In the genomic region with DNA sequence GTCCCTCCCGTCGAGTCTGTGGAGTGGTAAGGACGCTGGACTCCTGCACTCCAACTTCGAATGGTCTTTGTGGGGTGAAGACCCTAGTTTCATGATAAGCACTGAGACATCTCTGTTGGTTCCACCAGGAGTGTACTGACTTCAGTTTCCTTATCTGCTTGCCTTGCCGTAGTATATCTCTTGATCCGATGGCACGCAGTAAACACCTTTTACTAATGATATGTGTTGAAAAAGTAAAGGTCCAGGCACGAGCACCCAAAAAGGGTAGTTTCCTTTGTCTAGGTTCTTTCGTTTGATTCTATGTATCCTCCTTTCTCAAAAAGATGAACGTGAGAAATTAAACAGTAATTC, we compare ENCODE assay signal across 8 mouse cellular contexts. TPM values are rescaled to one million over a fixed set of nuclear protein-coding genes. Genes with fewer than 3 reads are reported as not detected.
DNase-seq lines count a peak whose midpoint lies in the region; ATAC-seq and TF ChIP-seq lines count a peak whose summit lies in the region.

No protein-coding gene starts in this region.

- no peak for ATAC-seq in erythroblast, adult 5-6 weeks (replicated peaks; ENCODE audit: low FRiP score, poor library complexity, severe bottlenecking)
- peak; percentile 14; the same call in 1 of the 2 replicates for ATAC-seq in liver, embryonic 14.5 days (ENCODE audit: insufficient read depth)

- peaks cover 65% of the 10 kb centered on the region for H3K27me3 ChIP-seq in erythroblast, embryonic 14.5 days (ENCODE audit: control insufficient read depth)
- H3K27me3 ChIP-seq in testis, adult 2 months (ENCODE audit: control insufficient read depth, insufficient read depth, low read length) = no peaks in the 10 kb centered on the region
- H3K27me3 ChIP-seq in liver, embryonic 14.5 days (ENCODE audit: control insufficient read depth, insufficient read depth, low read length) = peaks cover 35% of the 10 kb centered on the region

- TF ChIP-seq CTCF in testis, adult 2 months (IDR thresholded peaks at IDR 0.05; ENCODE audit: control insufficient read depth, insufficient read depth, insufficient replicate concordance, low read depth, low read length) = no peak
- TF ChIP-seq CTCF in liver, embryonic 14.5 days (IDR thresholded peaks at IDR 0.05; ENCODE audit: low read depth) = no peak

- H3K27ac ChIP-seq in testis, adult 2 months (ENCODE audit: control insufficient read depth, insufficient read depth, low read depth, low read length) = no peak overlapping the region; the same call in 1 of the 2 replicates
- no peak overlapping the region; the same call in 1 of the 2 replicates for H3K27ac ChIP-seq in liver, embryonic 14.5 days

- TF ChIP-seq EP300 in liver, embryonic 14.5 days (IDR thresholded peaks at IDR 0.05; ENCODE audit: low read depth) = no peak

- H3K4me1 ChIP-seq in erythroblast, embryonic 14.5 days (ENCODE audit: control insufficient read depth) = peaks cover 30% of the 10 kb centered on the region
- no peaks in the 10 kb centered on the region; the same call in 1 of the 2 replicates for H3K4me1 ChIP-seq in testis, adult 2 months (ENCODE audit: control insufficient read depth, insufficient read depth, low read length)
- H3K4me1 ChIP-seq in liver, embryonic 14.5 days (replicated peaks; ENCODE audit: control insufficient read depth in 2 of 2, insufficient read depth in 2 of 2, low read length in 1 of 2) = peaks cover 7 to 8% of the 10 kb centered on the region in 2 experiments

- H3K9ac ChIP-seq in liver, embryonic 14.5 days (replicated peaks) = peak overlapping the region; percentile 81

- peak overlapping the region; percentile 90 for H3K4me2 ChIP-seq in liver, embryonic 14.5 days (ENCODE audit: low read depth)

- no peaks in the 10 kb centered on the region for H3K36me3 ChIP-seq in erythroblast, embryonic 14.5 days (ENCODE audit: control insufficient read depth)
- H3K36me3 ChIP-seq in testis, adult 2 months (ENCODE audit: control insufficient read depth, insufficient read depth, low read length) = no peaks in the 10 kb centered on the region
- no peaks in the 10 kb centered on the region for H3K36me3 ChIP-seq in liver, embryonic 14.5 days (replicated peaks; ENCODE audit: control insufficient read depth, insufficient read depth, low read depth)

- intact Hi-C loops in gastrocnemius, postnatal 14 days (cut with DNase I; ENCODE audit: low total_unique reads) = no loop called here

- WGBS in liver, embryonic 14.5 days (ENCODE audit: insufficient replicate concordance) = 6% methylated on average over 10 of the region's 10 CpGs

- H3K9me3 ChIP-seq in erythroblast, embryonic 14.5 days (ENCODE audit: control insufficient read depth, low read length) = no peaks in the 10 kb centered on the region
- no peaks in the 10 kb centered on the region for H3K9me3 ChIP-seq in liver, embryonic 14.5 days (ENCODE audit: control insufficient read depth, low read length)

- no peak for DNase-seq in testis, postnatal 10 days (ENCODE audit: low spot score)
- no peak for DNase-seq in liver, embryonic 14.5 days (ENCODE audit: low read depth in 3 of 3, low spot score in 3 of 3)
- DNase-seq in T-cell, adult 2 months (ENCODE audit: low spot score) = no peak
- DNase-seq in frontal cortex, postnatal 36 days (ENCODE audit: low spot score in 2 of 2) = no peak
- DNase-seq in gastrocnemius, postnatal 14 days = no peak

- H3K4me3 ChIP-seq in erythroblast, embryonic 14.5 days (replicated peaks) = peak overlapping the region; percentile 85
- peak overlapping the region; percentile 87 for H3K4me3 ChIP-seq in testis, adult 2 months (ENCODE audit: control insufficient read depth, low read depth, low read length)
- peak overlapping the region; percentile 72 for H3K4me3 ChIP-seq in liver, embryonic 14.5 days (ENCODE audit: insufficient read depth in 1 of 2, low read depth in 2 of 2, low read length in 2 of 2)

- TF ChIP-seq POLR2A in testis, adult 2 months (IDR thresholded peaks at IDR 0.05; ENCODE audit: control insufficient read depth, low read depth, low read length) = no peak

RNA-seq across cellular contexts. Expression of a gene that starts 0.4 kb away (rescaled TPM):
- 0.30 and 0.32 TPM in 2 replicates for polyA plus RNA-seq in erythroblast, embryonic 14.5 days (2012)
- 2.9 and 3.1 TPM in 2 replicates for total RNA-seq in erythroblast, adult 5-6 weeks (2015; ENCODE audit: low replicate concordance)
- total RNA-seq in erythroblast, adult 5-6 weeks (2017; ENCODE audit: low replicate concordance) = 0.43 and 3.1 TPM in 2 replicates
- 3.5 and 4.1 TPM in 2 replicates for polyA plus RNA-seq in testis, adult 2 months (2012; rRNA removed)
- 1.6 and 2.0 TPM in 2 replicates for polyA plus RNA-seq in liver, embryonic 14.5 days (2012; rRNA removed)
- polyA plus RNA-seq in liver, embryonic 14.5 days (2014; fragmentation: Nextera tagmentation; extraction: Ambion mirVana) = 1.7 and 1.9 TPM in 2 replicates
- total RNA-seq in gastrocnemius, postnatal 14 days (2021) = under 1 TPM; 0.75 to 0.76 TPM

RNA-seq across cellular contexts. Expression of a gene that starts 45.5 kb away (rescaled TPM):
- 0.73 and 0.96 TPM in 2 replicates for polyA plus RNA-seq in erythroblast, embryonic 14.5 days (2012)
- total RNA-seq in erythroblast, adult 5-6 weeks (2015; ENCODE audit: low replicate concordance) = 0.19 and 3.8 TPM in 2 replicates
- total RNA-seq in erythroblast, adult 5-6 weeks (2017; ENCODE audit: low replicate concordance) = 5.9 and 6.3 TPM in 2 replicates
- polyA plus RNA-seq in testis, adult 2 months (2012; rRNA removed) = 14.2 and 16.4 TPM in 2 replicates
- polyA plus RNA-seq in liver, embryonic 14.5 days (2012; rRNA removed) = 2.0 and 4.0 TPM in 2 replicates
- polyA plus RNA-seq in liver, embryonic 14.5 days (2014; fragmentation: Nextera tagmentation; extraction: Ambion mirVana) = 4.3 and 4.4 TPM in 2 replicates
- under 1 TPM; 0.78 to 0.98 TPM for total RNA-seq in gastrocnemius, postnatal 14 days (2021)

RNA-seq across cellular contexts. Expression of a gene that starts 45.6 kb away (rescaled TPM):
- not detected in 2 replicates for polyA plus RNA-seq in erythroblast, embryonic 14.5 days (2012)
- not detected in 2 replicates for total RNA-seq in erythroblast, adult 5-6 weeks (2015; ENCODE audit: low replicate concordance)
- 0.34 and 0.42 TPM in 2 replicates for total RNA-seq in erythroblast, adult 5-6 weeks (2017; ENCODE audit: low replicate concordance)
- 26.0 and 28.4 TPM in 2 replicates for polyA plus RNA-seq in testis, adult 2 months (2012; rRNA removed)
- 0.01 and 0.06 TPM in 2 replicates for polyA plus RNA-seq in liver, embryonic 14.5 days (2012; rRNA removed)
- not detected in 2 replicates for polyA plus RNA-seq in liver, embryonic 14.5 days (2014; fragmentation: Nextera tagmentation; extraction: Ambion mirVana)
- total RNA-seq in gastrocnemius, postnatal 14 days (2021) = under 1 TPM; 0.53 to 0.59 TPM

Comparison
In these comparisons a context has a peak if more than half of its experiments do, and no peak if none do; other contexts are left out.
1. RNA of a gene that starts 45.6 kb away (polyA plus RNA-seq): 26.0 to 28.4 TPM in testis, adult 2 months; 0.01 to 0.06 TPM in liver, embryonic 14.5 days and not detected in erythroblast, embryonic 14.5 days; every median in the first group is over 10 times any median in the second.
2. Peak in every context shown above with its lines, with median percentiles within 50 percentile points of each other: H3K4me3 ChIP-seq.